ENCODE assay signal across 12 mouse cellular contexts in genomic region chr4:47284874-47285273, GRCm38 (mm10).
DNase-seq lines count a peak whose midpoint lies in the region; ATAC-seq and TF ChIP-seq lines count a peak whose summit lies in the region.
"Had no signal": no experiment of that assay in that cellular context is flagged by ENCODE, and none has a peak within 500 bp of the region (broad histone marks: within the 10 kb centered on the region; RNA-seq: fewer than 3 reads in every experiment).

No protein-coding gene starts in this region.

- no peaks in the 10 kb centered on the region for H3K36me3 ChIP-seq in heart, embryonic 14.5 days (ENCODE audit: control insufficient read depth, insufficient read depth, low read length)
- H3K36me3 ChIP-seq in heart, embryonic 12.5 days = no peaks in the 10 kb centered on the region
- no peaks in the 10 kb centered on the region for H3K36me3 ChIP-seq in testis, adult 2 months (ENCODE audit: control insufficient read depth, insufficient read depth, low read length)
- no peaks in the 10 kb centered on the region for H3K36me3 ChIP-seq in hindbrain, embryonic 12.5 days
- H3K36me3 ChIP-seq: neural tube, embryonic 15.5 days had no signal

- no peaks in the 10 kb centered on the region for H3K27me3 ChIP-seq in heart, embryonic 14.5 days (ENCODE audit: control insufficient read depth, insufficient read depth, low read length)
- H3K27me3 ChIP-seq in heart, embryonic 12.5 days (replicated peaks) = no peaks in the 10 kb centered on the region
- H3K27me3 ChIP-seq in testis, adult 2 months (ENCODE audit: control insufficient read depth, insufficient read depth, low read length) = no peaks in the 10 kb centered on the region
- H3K27me3 ChIP-seq in hindbrain, embryonic 12.5 days = no peaks in the 10 kb centered on the region
- H3K27me3 ChIP-seq: neural tube, embryonic 15.5 days; Patski had no signal

- H3K4me3 ChIP-seq in heart, embryonic 14.5 days (ENCODE audit: control insufficient read depth in 1 of 2, insufficient read depth in 1 of 2, low read depth in 1 of 2, low read length in 2 of 2) = no peak overlapping the region
- H3K4me3 ChIP-seq in heart, embryonic 12.5 days = no peak overlapping the region
- peak overlapping the region; percentile 57; the same call in 1 of the 2 replicates for H3K4me3 ChIP-seq in testis, adult 2 months (ENCODE audit: control insufficient read depth, low read depth, low read length)
- no peak overlapping the region for H3K4me3 ChIP-seq in hindbrain, embryonic 12.5 days
- H3K4me3 ChIP-seq: neural tube, embryonic 15.5 days had no signal

- H3K27ac ChIP-seq in heart, embryonic 14.5 days (replicated peaks in 1 of 2; ENCODE audit: control insufficient read depth in 1 of 2, insufficient read depth in 1 of 2, low read depth in 2 of 2, low read length in 2 of 2) = peak overlapping the region; percentile 21 to 44; a peak in 2 of 4 replicates
- no peak overlapping the region for H3K27ac ChIP-seq in heart, embryonic 12.5 days (ENCODE audit: poor library complexity, severe bottlenecking)
- H3K27ac ChIP-seq in testis, adult 2 months (ENCODE audit: control insufficient read depth, insufficient read depth, low read depth, low read length) = no peak overlapping the region
- no peak overlapping the region for H3K27ac ChIP-seq in hindbrain, embryonic 12.5 days
- H3K27ac ChIP-seq: neural tube, embryonic 15.5 days had no signal

- no peak overlapping the region for H3K4me2 ChIP-seq in heart, embryonic 14.5 days (ENCODE audit: low read length)
- no peak overlapping the region for H3K4me2 ChIP-seq in heart, embryonic 12.5 days
- H3K4me2 ChIP-seq in hindbrain, embryonic 12.5 days (replicated peaks) = no peak overlapping the region
- H3K4me2 ChIP-seq: neural tube, embryonic 15.5 days had no signal

- ATAC-seq in heart, embryonic 14.5 days (ENCODE audit: insufficient number of reproducible peaks, insufficient read depth, low FRiP score, low read depth) = no peak
- no peak for ATAC-seq in heart, embryonic 12.5 days (ENCODE audit: insufficient number of reproducible peaks, low FRiP score)
- no peak for ATAC-seq in hindbrain, embryonic 12.5 days (ENCODE audit: low FRiP score)
- ATAC-seq: inflammation-experienced regulatory T-cells, adult 6 months; Patski had no signal

- no peak for TF ChIP-seq CTCF in testis, adult 2 months (IDR thresholded peaks at IDR 0.05; ENCODE audit: control insufficient read depth, insufficient read depth, insufficient replicate concordance, low read depth, low read length)

- no peak for DNase-seq in testis, postnatal 10 days (ENCODE audit: low spot score)
- peak; percentile 14 for DNase-seq in forelimb bud, embryonic 11.5 days (ENCODE audit: low read depth, low spot score)
- DNase-seq in spleen, postnatal 10 days (ENCODE audit: low spot score in 2 of 2) = no peak
- DNase-seq: kidney, postnatal 14 days; lung, adult 2 months had no signal

- WGBS in heart, embryonic 14.5 days = 51% methylated on average over 9 of the region's 9 CpGs
- 49% methylated on average over 9 of the region's 9 CpGs for WGBS in heart, embryonic 12.5 days
- WGBS in hindbrain, embryonic 12.5 days = 70% methylated on average over 9 of the region's 9 CpGs

- H3K9ac ChIP-seq in heart, embryonic 14.5 days (ENCODE audit: low read length) = no peak overlapping the region
- no peak overlapping the region for H3K9ac ChIP-seq in heart, embryonic 12.5 days
- H3K9ac ChIP-seq in hindbrain, embryonic 12.5 days = no peak overlapping the region
- H3K9ac ChIP-seq: neural tube, embryonic 15.5 days had no signal

- no peak for TF ChIP-seq POLR2A in testis, adult 2 months (IDR thresholded peaks at IDR 0.05; ENCODE audit: control insufficient read depth, low read depth, low read length)

- H3K4me1 ChIP-seq in heart, embryonic 14.5 days (ENCODE audit: control insufficient read depth in 2 of 2, insufficient read depth in 2 of 2, low read length in 2 of 2) = peaks cover 11 to 17% of the 10 kb centered on the region in 2 experiments
- peaks cover 21% of the 10 kb centered on the region for H3K4me1 ChIP-seq in heart, embryonic 12.5 days (replicated peaks)
- H3K4me1 ChIP-seq in testis, adult 2 months (ENCODE audit: control insufficient read depth, insufficient read depth, low read length) = no peaks in the 10 kb centered on the region
- H3K4me1 ChIP-seq in hindbrain, embryonic 12.5 days = peaks cover 4% of the 10 kb centered on the region; the same call in 1 of the 2 replicates

- no peaks in the 10 kb centered on the region for H3K9me3 ChIP-seq in heart, embryonic 14.5 days (ENCODE audit: control insufficient read depth, low read length)
- no peaks in the 10 kb centered on the region for H3K9me3 ChIP-seq in heart, embryonic 12.5 days (replicated peaks)
- H3K9me3 ChIP-seq in hindbrain, embryonic 12.5 days (replicated peaks) = no peaks in the 10 kb centered on the region
- H3K9me3 ChIP-seq: neural tube, embryonic 15.5 days had no signal

Comparison
In these comparisons a context has a peak if more than half of its experiments do, and no peak if none do; other contexts are left out.
1. H3K27ac ChIP-seq: peak in heart, embryonic 14.5 days (2 of 2); none in heart, embryonic 12.5 days (single experiment), testis, adult 2 months (single experiment) and hindbrain, embryonic 12.5 days (single experiment).